Mouse (Mus musculus) CH12.LX (cell line): ENCODE results near the gene Cacna2d4. TPM values are rescaled to one million over a fixed set of nuclear protein-coding genes. Genes with fewer than 3 reads are reported as not detected.
"Not testable (repeated sequence)": the region's sequence is repeated elsewhere in the genome, so short reads cannot be mapped to it uniquely, and the experiment has no call there.

Experiments
- DNase-seq: peaks from one replicate; pipeline ENCODE4 v3.0.0-alpha.2; 2013; ENCODE audit errors: extremely low read depth
- H3K27ac ChIP-seq: 2 replicates; pipeline ENCODE4 v1.5.1; 2012; ENCODE audit warnings: low read depth, mild to moderate bottlenecking, control low read depth, moderate library complexity; ENCODE audit not compliant: insufficient read depth
- H3K27me3 ChIP-seq: replicated peaks from 2 replicates; pipeline ENCODE3; 2012; ENCODE audit warnings: inconsistent platforms
- H3K36me3 ChIP-seq, 2 experiments: replicated peaks in 1 of 2; 2 replicates each; pipeline versions ENCODE3 to v1.6.1; 2012; ENCODE audit warnings: inconsistent platforms in 1 of 2, low read length in 1 of 2, mild to moderate bottlenecking in 1 of 2, mixed read lengths in 1 of 2, moderate library complexity in 1 of 2; ENCODE audit not compliant: control insufficient read depth in 1 of 2, insufficient read depth in 1 of 2
- H3K4me1 ChIP-seq, 2 experiments: 2 replicates each; pipeline ENCODE4 v1.6.1; 2012; ENCODE audit warnings: inconsistent platforms in 1 of 2, moderate library complexity in 1 of 2; ENCODE audit not compliant: insufficient read depth in 2 of 2, control insufficient read depth in 1 of 2
- H3K4me2 ChIP-seq: 2 replicates; pipeline ENCODE4 v1.6.1; 2012; ENCODE audit warnings: low read depth, mild to moderate bottlenecking, control low read depth; ENCODE audit not compliant: poor library complexity, insufficient read depth, severe bottlenecking
- H3K4me3 ChIP-seq, 3 experiments: fragments of 150-350 bp in 1 of 3; sonication (generic) in 1 of 3; replicated peaks in 1 of 3; 2 replicates each; pipeline versions ENCODE3 to v1.5.1; 2011 to 2012; ENCODE audit warnings: low read depth in 2 of 3, low read length in 2 of 3, mild to moderate bottlenecking in 2 of 3, moderate library complexity in 2 of 3, control low read depth in 1 of 3, improper control_type of control experiment in 1 of 3, inconsistent platforms in 1 of 3, mixed read lengths in 1 of 3; ENCODE audit not compliant: poor library complexity in 1 of 3
- H3K79me2 ChIP-seq: replicated peaks from 2 replicates; pipeline ENCODE4 v1.6.1; 2012; ENCODE audit warnings: mild to moderate bottlenecking, moderate library complexity; ENCODE audit not compliant: control insufficient read depth, poor library complexity, insufficient read depth, severe bottlenecking; ENCODE audit errors: extremely low read depth
- H3K9ac ChIP-seq: 2 replicates; pipeline ENCODE4 v1.6.1; 2012; ENCODE audit warnings: low read depth, mild to moderate bottlenecking, control low read depth, moderate library complexity; ENCODE audit not compliant: insufficient read depth
- H3K9me3 ChIP-seq: replicated peaks from 2 replicates; pipeline ENCODE3; 2012; ENCODE audit warnings: low read length, inconsistent platforms, mixed read lengths
- BHLHE40 ChIP-seq: IDR thresholded peaks from 2 replicates; pipeline ENCODE4 v1.6.1; 2011; ENCODE audit warnings: mild to moderate bottlenecking, low read depth, low read length, improper control_type of control experiment
- CHD2 ChIP-seq: IDR thresholded peaks from 2 replicates; pipeline ENCODE4 v1.6.1; 2011; ENCODE audit warnings: low read length, improper control_type of control experiment
- CTCF ChIP-seq, 2 experiments: IDR thresholded peaks in 1 of 2; conservative IDR thresholded peaks in 1 of 2; 2 replicates each; pipeline ENCODE4 v1.5.1; 2011 to 2012; ENCODE audit warnings: low read depth in 2 of 2, low read length in 2 of 2, improper control_type of control experiment in 1 of 2, inconsistent platforms in 1 of 2, mild to moderate bottlenecking in 1 of 2, moderate library complexity in 1 of 2
- E2F4 ChIP-seq: IDR thresholded peaks from 2 replicates; pipeline ENCODE4 v1.6.1; 2011; ENCODE audit warnings: low read depth, low read length, improper control_type of control experiment; ENCODE audit not compliant: insufficient replicate concordance
- ELF1 ChIP-seq: IDR thresholded peaks from 2 replicates; pipeline ENCODE4 v1.6.1; 2014; ENCODE audit warnings: low read depth, mild to moderate bottlenecking, inconsistent platforms, low read length, improper control_type of control experiment
- EP300 ChIP-seq: IDR thresholded peaks from 2 replicates; pipeline ENCODE4 v1.6.1; 2011; ENCODE audit warnings: low read length, improper control_type of control experiment
- ETS1 ChIP-seq: conservative IDR thresholded peaks from 2 replicates; pipeline ENCODE4 v1.6.1; 2012; ENCODE audit warnings: low read depth, mild to moderate bottlenecking, inconsistent platforms, low read length, improper control_type of control experiment, moderate library complexity
- HCFC1 ChIP-seq: IDR thresholded peaks from 2 replicates; pipeline ENCODE4 v1.6.1; 2012; ENCODE audit warnings: low read depth, mild to moderate bottlenecking, inconsistent platforms, low read length, improper control_type of control experiment
- IRF4 ChIP-seq: IDR thresholded peaks from 2 replicates; pipeline ENCODE4 v1.6.1; 2014; ENCODE audit warnings: low read depth, mild to moderate bottlenecking, inconsistent platforms, low read length, improper control_type of control experiment
- JUN ChIP-seq: IDR thresholded peaks from 2 replicates; pipeline ENCODE4 v1.6.1; 2011; ENCODE audit warnings: low read depth, mild to moderate bottlenecking, low read length, improper control_type of control experiment, moderate library complexity; ENCODE audit not compliant: insufficient read depth
- KAT2A ChIP-seq: IDR thresholded peaks from 2 replicates; pipeline ENCODE4 v1.6.1; 2012; ENCODE audit warnings: low read length, improper control_type of control experiment, inconsistent platforms; ENCODE audit not compliant: insufficient replicate concordance
- MAX ChIP-seq: IDR thresholded peaks from 2 replicates; pipeline ENCODE4 v1.6.1; 2011; ENCODE audit warnings: low read length, improper control_type of control experiment
- MEF2A ChIP-seq: IDR thresholded peaks from 2 replicates; pipeline ENCODE4 v1.6.1; 2014; ENCODE audit warnings: low read depth, mild to moderate bottlenecking, inconsistent platforms, low read length, improper control_type of control experiment, borderline replicate concordance
- MXI1 ChIP-seq: IDR thresholded peaks from 2 replicates; pipeline ENCODE4 v1.6.1; 2011; ENCODE audit warnings: mild to moderate bottlenecking, low read depth, low read length, improper control_type of control experiment
- NRF1 ChIP-seq: IDR thresholded peaks from 2 replicates; pipeline ENCODE4 v1.6.1; 2014; ENCODE audit warnings: low read depth, mild to moderate bottlenecking, inconsistent platforms, low read length, improper control_type of control experiment, moderate library complexity
- POLR2A ChIP-seq: IDR thresholded peaks from 2 replicates; pipeline ENCODE4 v1.6.1; 2011; ENCODE audit warnings: low read depth, mild to moderate bottlenecking, improper control_type of control experiment, low read length
- RAD21 ChIP-seq: IDR thresholded peaks from 2 replicates; pipeline ENCODE4 v1.6.1; 2011; ENCODE audit warnings: low read depth, mild to moderate bottlenecking, low read length, improper control_type of control experiment, moderate library complexity
- RCOR1 ChIP-seq: conservative IDR thresholded peaks from 2 replicates; pipeline ENCODE4 v1.6.1; 2012; ENCODE audit warnings: low read depth, mild to moderate bottlenecking, inconsistent platforms, low read length, improper control_type of control experiment
- SIN3A ChIP-seq: IDR thresholded peaks from 2 replicates; pipeline ENCODE4 v1.6.1; 2012; ENCODE audit warnings: low read length, improper control_type of control experiment, inconsistent platforms
- UBTF ChIP-seq: IDR thresholded peaks from 2 replicates; pipeline ENCODE4 v1.6.1; 2012; ENCODE audit warnings: low read depth, mild to moderate bottlenecking, inconsistent platforms, low read length, improper control_type of control experiment, moderate library complexity
- USF1 ChIP-seq: IDR thresholded peaks from 2 replicates; pipeline ENCODE4 v1.6.1; 2014; ENCODE audit warnings: low read depth, mild to moderate bottlenecking, inconsistent platforms, low read length, improper control_type of control experiment
- USF2 ChIP-seq: conservative IDR thresholded peaks from 2 replicates; pipeline ENCODE4 v1.6.1; 2011; ENCODE audit warnings: low read depth, low read length, improper control_type of control experiment
- ZC3H11A ChIP-seq: IDR thresholded peaks from 2 replicates; pipeline ENCODE4 v1.6.1; 2012; ENCODE audit warnings: low read depth, mild to moderate bottlenecking, inconsistent platforms, low read length, improper control_type of control experiment
- ZMIZ1 ChIP-seq: IDR thresholded peaks from 2 replicates; pipeline ENCODE4 v1.6.1; 2012; ENCODE audit warnings: low read depth, mild to moderate bottlenecking, inconsistent platforms, low read length, improper control_type of control experiment
- dilution Hi-C: fragments of 300-500 bp; cut with MboI; formaldehyde crosslinking; loops from 2 replicates; pipeline ENCODE4 v1.14.3; 2020; ENCODE audit warnings: low sequenced_read_pairs; ENCODE audit not compliant: extremely low pct_unique_long_range_greater_than_20kb, extremely low pct_ligation_motif_present
- in situ Hi-C: fragments of 300-500 bp; cut with MboI; formaldehyde crosslinking; loops from 3 replicates; pipeline ENCODE4 v1.14.3; 2019; ENCODE audit warnings: low sequenced_read_pairs, low pct_ligation_motif_present, low pct_unique_long_range_greater_than_20kb, mixed read lengths
- polyA plus RNA-seq: library from polyadenylated mRNA; unstranded; fragments of >175 nt; gene quantifications from 2 replicates; pipeline ENCODE4 v1.2.1, GENCODE M21; 2012; ENCODE audit warnings: low read depth; ENCODE audit not compliant: insufficient read length
- total RNA-seq, 2 experiments: library from RNA; depleted of rRNA; stranded (reverse); fragments of 300-350 nt in 1 of 2; fragments of >200 nt in 1 of 2; gene quantifications; 2 replicates each; pipeline ENCODE4 v1.2.3; 2012 to 2014

The Cacna2d4 gene
- total and polyA plus RNA-seq, 3 experiments, result 0.08 to 0.64 (median 0.44) TPM

- in situ Hi-C loops, result no loop called here
- Histone ChIP-seq H3K9ac (no peak overlapping the region), H3K4me1 (peaks cover 0 to 8% of the 10 kb centered on the region in 2 experiments; a peak in 2 of 4 replicates), H3K27me3 (no peaks in the 10 kb centered on the region), H3K36me3 (peaks cover 56 to 92% of the 10 kb centered on the region in 2 experiments), H3K79me2 (no peaks in the 10 kb centered on the region), H3K27ac (no peak overlapping the region), H3K4me3 (no peak overlapping the region), H3K4me2 (no peak overlapping the region), H3K9me3 (no peaks in the 10 kb centered on the region)
- dilution Hi-C loops, result no loop called here
- DNase-seq, result peak; percentile 29
- TF ChIP-seq EP300, result peak; percentile 89
- no peak for TF ChIP-seq USF1
- TF ChIP-seq USF2, result no peak
- no peak for TF ChIP-seq MEF2A
- TF ChIP-seq JUN, result 0 out of 2 replicates have a peak, but pooled peaks have one; percentile 13
- no peak for TF ChIP-seq ZC3H11A
- 0 out of 2 replicates have a peak, but pooled peaks have one; percentile 7 for TF ChIP-seq BHLHE40
- peak; percentile 89 for TF ChIP-seq IRF4
- no peak for TF ChIP-seq SIN3A
These were observed 121.8 kb downstream of the Cacna2d4 start for GRCm38 (mm10) chr6:119358020-119358571.

- H3K79me2 ChIP-seq, H3K4me2 ChIP-seq, H3K27ac ChIP-seq, in situ Hi-C loops, H3K9ac ChIP-seq, H3K4me1 ChIP-seq, dilution Hi-C loops, H3K9me3 ChIP-seq, H3K4me3 ChIP-seq, DNase-seq, H3K27me3 ChIP-seq: not testable (repeated sequence)
- peaks cover 53 to 88% of the 10 kb centered on the region in 2 experiments for H3K36me3 ChIP-seq
These were observed 123.9 kb downstream of the Cacna2d4 start for GRCm38 (mm10) chr6:119360250-119360649.

- Histone ChIP-seq H3K9ac (no peak overlapping the region), H3K27ac (no peak overlapping the region), H3K4me1 (peaks cover 0 to 8% of the 10 kb centered on the region in 2 experiments; a peak in 2 of 4 replicates), H3K27me3 (no peaks in the 10 kb centered on the region), H3K79me2 (no peaks in the 10 kb centered on the region; the same call in 1 of the 2 replicates), H3K4me2 (no peak overlapping the region), H3K4me3 (no peak overlapping the region), H3K36me3 (peaks cover 50 to 88% of the 10 kb centered on the region in 2 experiments), H3K9me3 (no peaks in the 10 kb centered on the region)
- dilution Hi-C loops, result no loop called here
- in situ Hi-C loops, result no loop called here
- no peak for DNase-seq
- no peak for TF ChIP-seq E2F4
- TF ChIP-seq ELF1, result no peak
- TF ChIP-seq MAX, result no peak
- no peak for TF ChIP-seq UBTF
- TF ChIP-seq MXI1, result no peak
- no peak for TF ChIP-seq ZMIZ1
- no peak for TF ChIP-seq POLR2A
- TF ChIP-seq CTCF (conservative IDR thresholded peaks at IDR 0.05 in 1 of 2, IDR thresholded peaks at IDR 0.05 in 1 of 2; ENCODE audit: low read depth in 2 of 2, low read length in 2 of 2), result no peak
- no peak for TF ChIP-seq RAD21
- no peak for TF ChIP-seq CHD2
- no peak for TF ChIP-seq KAT2A
- TF ChIP-seq HCFC1, result no peak
- no peak for TF ChIP-seq ETS1
- TF ChIP-seq RCOR1, result no peak
- no peak for TF ChIP-seq NRF1
These were observed 124.8 kb downstream of the Cacna2d4 start for GRCm38 (mm10) chr6:119360925-119361702.
